Mouse (Mus musculus) forebrain, embryonic 11.5 days (tissue): ENCODE measurements at regions not wholly inside any gene's neighbourhood (a gene's known extent, or its start where the extent isn't known, plus 50 kb on each side); places are given as distances from the start of the nearest gene placed in this dataset.

Experiments used
- ATAC-seq: fragments of 200-750 bp; cut with Nextera tagmentation; replicated peaks from 2 replicates; pipeline ENCODE4 v1.8.0; 2017; ENCODE audit warnings: moderate TSS enrichment; ENCODE audit not compliant: low FRiP score
- DNase-seq: peaks from one replicate; pipeline ENCODE4 v3.0.0-alpha.2; 2017; ENCODE audit warnings: low spot score
- H3K27ac ChIP-seq: fragments of 300-500 bp; sonication (generic); 2 replicates; pipeline ENCODE4 v1.5.1; 2014; ENCODE audit warnings: low read depth, low read length
- H3K27me3 ChIP-seq: fragments of 300-500 bp; sonication (generic); 2 replicates; pipeline ENCODE4 v1.6.1; 2014; ENCODE audit warnings: mild to moderate bottlenecking, low read length, mixed read lengths; ENCODE audit not compliant: control insufficient read depth, insufficient read depth
- H3K36me3 ChIP-seq: fragments of 300-500 bp; sonication (generic); 2 replicates; pipeline ENCODE4 v1.6.1; 2014; ENCODE audit warnings: mild to moderate bottlenecking, low read length, moderate library complexity, mixed read lengths; ENCODE audit not compliant: control insufficient read depth, insufficient read depth
- H3K4me1 ChIP-seq: fragments of 300-500 bp; sonication (generic); replicated peaks from 2 replicates; pipeline ENCODE4 v1.6.1; 2014; ENCODE audit warnings: low read length, mixed read lengths; ENCODE audit not compliant: control insufficient read depth, insufficient read depth
- H3K4me2 ChIP-seq: fragments of 300-500 bp; sonication (generic); 2 replicates; pipeline ENCODE4 v1.6.1; 2014; ENCODE audit warnings: low read depth, mild to moderate bottlenecking, low read length, moderate library complexity, mixed read lengths; ENCODE audit not compliant: severe bottlenecking
- H3K4me3 ChIP-seq: fragments of 300-500 bp; sonication (generic); 2 replicates; pipeline ENCODE4 v1.5.1; 2014; ENCODE audit warnings: low read depth, low read length
- H3K9ac ChIP-seq: fragments of 300-500 bp; sonication (generic); 2 replicates; pipeline ENCODE4 v1.6.1; 2014; ENCODE audit warnings: low read length
- H3K9me3 ChIP-seq: fragments of 300-500 bp; sonication (generic); 2 replicates; pipeline ENCODE4 v1.6.1; 2016; ENCODE audit warnings: low read length, mixed read lengths; ENCODE audit not compliant: control insufficient read depth
- WGBS: fragments of 180-500 bp; shearing (Covaris S2); extraction: QIAGEN DNeasy Blood & Tissue Kit; methylation state at CpG from one replicate; pipeline ENCODE4 v1.1.7; 2014; 5-methylcytosine and 5-hydroxymethylcytosine counted together

DNA sequence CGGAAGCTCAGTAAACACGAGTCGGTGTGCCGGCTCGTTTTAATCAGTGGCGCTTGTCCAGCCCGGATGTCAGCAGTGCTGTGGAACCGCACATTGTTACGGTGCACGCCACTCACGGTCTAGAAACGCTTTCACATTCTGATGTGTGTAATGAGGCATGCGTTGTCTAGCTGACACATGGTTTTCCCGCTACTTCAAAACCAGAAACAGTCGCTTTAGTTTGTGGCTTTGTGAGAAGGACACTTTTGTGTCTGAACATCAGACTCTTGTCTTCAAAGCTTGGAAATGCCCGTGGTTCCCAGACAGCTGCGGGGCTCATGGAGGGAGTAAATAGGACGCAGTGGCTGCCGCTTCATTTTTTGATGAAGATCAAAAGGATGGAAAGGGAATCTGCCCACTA, 77.0 kb upstream of the Lgr5 start:
- H3K27ac ChIP-seq = no peak overlapping the region
- no peak overlapping the region for H3K4me3 ChIP-seq
- no peaks in the 10 kb centered on the region for H3K4me1 ChIP-seq
- no peaks in the 10 kb centered on the region for H3K27me3 ChIP-seq
- H3K9ac ChIP-seq = no peak overlapping the region
- no peak overlapping the region for H3K4me2 ChIP-seq
- WGBS = 62% methylated on average over 19 of the region's 19 CpGs
- ATAC-seq (peak; percentile 86), DNase-seq (peak; percentile 51)
- no peaks in the 10 kb centered on the region for H3K9me3 ChIP-seq
- no peaks in the 10 kb centered on the region for H3K36me3 ChIP-seq

- H3K9ac ChIP-seq = no peak overlapping the region
- H3K4me1 ChIP-seq = no peaks in the 10 kb centered on the region
- H3K36me3 ChIP-seq = no peaks in the 10 kb centered on the region
- H3K9me3 ChIP-seq = no peaks in the 10 kb centered on the region
- H3K4me2 ChIP-seq = no peak overlapping the region
- no peaks in the 10 kb centered on the region for H3K27me3 ChIP-seq
- no peak overlapping the region for H3K27ac ChIP-seq
- no peak overlapping the region for H3K4me3 ChIP-seq
- WGBS = 89% methylated on average over 2 of the region's 2 CpGs
- DNase-seq (no peak), ATAC-seq (no peak)
Observed at GRCm38 (mm10) chr10:115676661-115677060, 89.1 kb upstream of the Lgr5 start.

DNA sequence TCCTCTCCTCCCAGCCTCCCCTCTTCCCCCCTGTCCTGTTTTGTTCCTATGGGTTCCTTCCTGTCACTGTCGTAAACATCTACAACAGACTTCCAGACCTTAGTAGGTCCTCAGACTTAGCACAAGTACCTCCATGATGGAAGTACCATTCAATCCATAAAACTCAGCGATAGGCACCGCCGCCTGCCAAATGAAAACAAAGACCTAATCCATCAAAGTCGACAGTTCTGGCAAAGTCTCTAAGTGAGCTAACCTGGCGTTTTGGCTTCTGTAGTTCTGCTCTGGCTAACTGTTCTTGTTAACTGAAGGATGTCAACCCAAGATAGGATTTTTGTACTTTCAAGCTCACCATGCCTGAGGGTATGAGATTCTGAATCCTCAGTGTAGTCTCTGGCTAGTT, 93.5 kb upstream of the Lgr5 start:
- H3K9ac ChIP-seq = no peak overlapping the region
- 87% methylated on average over 6 of the region's 6 CpGs for WGBS
- H3K4me3 ChIP-seq = no peak overlapping the region
- no peak for ATAC-seq
- no peaks in the 10 kb centered on the region for H3K4me1 ChIP-seq
- no peaks in the 10 kb centered on the region for H3K27me3 ChIP-seq
- DNase-seq = no peak
- H3K36me3 ChIP-seq = no peaks in the 10 kb centered on the region
- no peaks in the 10 kb centered on the region for H3K9me3 ChIP-seq
- no peak overlapping the region for H3K4me2 ChIP-seq
- no peak overlapping the region for H3K27ac ChIP-seq

GRCm38 (mm10) chr10:115691939-115692338, 104.4 kb upstream of the Lgr5 start:
- Histone ChIP-seq H3K9ac (no peak overlapping the region), H3K4me1 (no peaks in the 10 kb centered on the region), H3K27me3 (no peaks in the 10 kb centered on the region), H3K4me2 (no peak overlapping the region), H3K27ac (no peak overlapping the region), H3K36me3 (no peaks in the 10 kb centered on the region), H3K9me3 (no peaks in the 10 kb centered on the region), H3K4me3 (no peak overlapping the region)
- no peak for ATAC-seq
- no peak for DNase-seq
- 97% methylated on average over 4 of the region's 4 CpGs for WGBS

GRCm38 (mm10) chr10:115693986-115694833, 106.6 kb upstream of the Lgr5 start:
- Histone ChIP-seq H3K36me3 (no peaks in the 10 kb centered on the region), H3K27ac (no peak overlapping the region), H3K4me3 (no peak overlapping the region), H3K9me3 (no peaks in the 10 kb centered on the region), H3K4me2 (no peak overlapping the region), H3K4me1 (no peaks in the 10 kb centered on the region), H3K27me3 (no peaks in the 10 kb centered on the region), H3K9ac (no peak overlapping the region)
- 92% methylated on average over 22 of the region's 22 CpGs for WGBS
- DNase-seq = no peak
- ATAC-seq = no peak

- Histone ChIP-seq H3K9ac (no peak overlapping the region), H3K4me2 (no peak overlapping the region), H3K9me3 (no peaks in the 10 kb centered on the region), H3K36me3 (no peaks in the 10 kb centered on the region), H3K4me1 (no peaks in the 10 kb centered on the region), H3K27me3 (no peaks in the 10 kb centered on the region), H3K27ac (no peak overlapping the region), H3K4me3 (no peak overlapping the region)
- DNase-seq (no peak), ATAC-seq (no peak)
- 86% methylated on average over 3 of the region's 3 CpGs for WGBS
Observed at GRCm38 (mm10) chr10:115702358-115702757, 114.3 kb upstream of the Tspan8 start.

DNA sequence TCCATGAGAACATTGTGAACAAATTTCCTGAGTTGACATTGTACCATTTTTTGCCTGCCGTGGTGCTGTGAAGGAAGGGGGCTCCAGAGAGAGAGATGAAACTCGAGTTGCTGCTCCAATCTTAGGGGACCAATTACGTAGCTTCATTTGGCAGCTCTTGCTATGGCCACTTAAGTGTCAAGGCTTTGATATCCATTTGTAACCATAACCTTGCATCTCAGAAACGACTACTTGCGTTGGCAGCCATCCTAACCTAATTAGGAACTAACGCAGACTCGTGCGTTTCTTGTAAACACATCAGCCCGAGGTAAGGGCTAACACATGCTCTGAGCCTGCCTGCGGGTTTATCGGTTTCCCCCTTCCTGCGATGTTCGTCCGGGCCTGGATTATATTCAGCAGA, 108.0 kb upstream of the Tspan8 start:
- no peak overlapping the region for H3K27ac ChIP-seq
- DNase-seq (no peak), ATAC-seq (no peak)
- no peak overlapping the region for H3K4me3 ChIP-seq
- no peaks in the 10 kb centered on the region for H3K27me3 ChIP-seq
- no peaks in the 10 kb centered on the region for H3K36me3 ChIP-seq
- WGBS = 81% methylated on average over 14 of the region's 14 CpGs
- H3K9me3 ChIP-seq = no peaks in the 10 kb centered on the region
- no peak overlapping the region for H3K9ac ChIP-seq
- H3K4me2 ChIP-seq = no peak overlapping the region
- no peaks in the 10 kb centered on the region for H3K4me1 ChIP-seq

DNA sequence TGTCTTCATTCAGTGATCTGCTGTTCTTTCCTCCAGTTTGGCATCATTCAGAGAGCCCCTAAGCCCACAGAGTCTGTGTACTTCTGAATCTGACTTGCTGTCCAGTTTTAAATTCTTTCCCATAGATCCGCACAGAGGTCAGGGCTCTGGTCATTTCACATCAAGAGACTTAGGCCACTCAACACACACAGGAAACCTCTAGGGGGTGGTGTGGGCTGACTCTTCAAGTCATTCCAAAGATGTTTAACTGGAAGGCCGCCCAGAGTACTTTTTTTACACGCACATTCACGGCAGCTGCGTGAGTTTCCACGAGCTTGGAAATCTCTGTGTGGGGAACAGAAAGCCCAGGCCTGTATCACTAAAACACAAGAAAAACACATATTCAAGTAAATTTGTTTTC, 102.7 kb upstream of the Tspan8 start:
- H3K9me3 ChIP-seq = no peaks in the 10 kb centered on the region
- H3K4me1 ChIP-seq = no peaks in the 10 kb centered on the region
- H3K27ac ChIP-seq = no peak overlapping the region
- ATAC-seq (no peak), DNase-seq (no peak)
- WGBS = 72% methylated on average over 6 of the region's 6 CpGs
- no peak overlapping the region for H3K4me3 ChIP-seq
- H3K36me3 ChIP-seq = no peaks in the 10 kb centered on the region
- H3K9ac ChIP-seq = no peak overlapping the region
- no peaks in the 10 kb centered on the region for H3K27me3 ChIP-seq
- H3K4me2 ChIP-seq = no peak overlapping the region

GRCm38 (mm10) chr10:115716178-115716577, 100.5 kb upstream of the Tspan8 start:
- H3K9me3 ChIP-seq = no peaks in the 10 kb centered on the region
- H3K4me1 ChIP-seq = no peaks in the 10 kb centered on the region
- DNase-seq (no peak), ATAC-seq (no peak)
- no peak overlapping the region for H3K27ac ChIP-seq
- H3K27me3 ChIP-seq = no peaks in the 10 kb centered on the region
- H3K9ac ChIP-seq = no peak overlapping the region
- no peak overlapping the region for H3K4me2 ChIP-seq
- no peak overlapping the region for H3K4me3 ChIP-seq
- H3K36me3 ChIP-seq = no peaks in the 10 kb centered on the region
- WGBS = 35% methylated on average over 9 of the region's 9 CpGs
